Mouse (Mus musculus): ENCODE data around the gene Mrps10. TPM values are rescaled to one million over a fixed set of nuclear protein-coding genes. Genes with fewer than 3 reads are reported as not detected.

Mrps10 gene
- total RNA-seq, 1 experiment from 2014 or later = 62.0 TPM

DNA sequence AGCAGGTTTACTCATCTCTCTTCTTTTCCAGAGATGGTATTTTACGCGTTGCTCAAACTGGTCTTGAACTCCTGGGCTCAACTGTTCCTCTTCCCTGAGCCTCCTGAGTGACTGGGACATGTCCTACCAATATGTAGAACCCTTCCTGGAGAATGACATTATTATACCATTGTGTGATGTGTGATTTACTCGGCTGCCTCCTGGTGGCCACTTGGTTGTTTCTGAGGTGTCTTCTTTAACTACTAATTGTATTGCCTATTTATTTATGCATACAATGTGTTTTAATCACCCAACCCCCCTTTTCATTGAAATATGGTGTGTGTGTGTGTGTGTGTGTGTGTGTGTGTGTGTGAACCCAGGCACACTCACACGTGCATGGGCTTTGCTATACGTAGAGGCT, 62.1 kb downstream of the Mrps10 start:
- no peak for ATAC-seq (replicated peaks; ENCODE audit: low read depth, poor library complexity, severe bottlenecking)

Other genes starting within 250 kb of the Mrps10 start
- not detected in 2 replicates for gene Guca1b, start 16.5 kb downstream of the Mrps10 start, total RNA-seq (2017)
- 1.4 TPM in 1 of 2 replicates, not detected in the other for gene Guca1a, start 31.7 kb downstream of the Mrps10 start, total RNA-seq (2017)
- 0.39 and 0.87 TPM in 2 replicates for gene AI661453, start 67.7 kb downstream of the Mrps10 start, total RNA-seq (2017)
- 1.2 TPM in 1 of 2 replicates, not detected in the other for gene 1700001C19Rik, start 68.5 kb downstream of the Mrps10 start, total RNA-seq (2017)
- gene Taf8, start 133.4 kb downstream of the Mrps10 start, total RNA-seq (2017) = 45.2 and 64.5 TPM in 2 replicates
- gene Ccnd3, start 136.2 kb downstream of the Mrps10 start, total RNA-seq (2017) = 45.1 and 61.9 TPM in 2 replicates
- 14.7 and 18.3 TPM in 2 replicates for gene Bysl, start 242.6 kb downstream of the Mrps10 start, total RNA-seq (2017)
- 32.2 and 42.8 TPM in 2 replicates for gene Med20, start 242.7 kb downstream of the Mrps10 start, total RNA-seq (2017)
- 0.69 and 0.97 TPM in 2 replicates for gene Gm20517, start 242.7 kb downstream of the Mrps10 start, total RNA-seq (2017)